Mouse (Mus musculus) C2C12 (cell line): ENCODE data around the gene Atp5k. TPM values are rescaled to one million over a fixed set of nuclear protein-coding genes. Genes with fewer than 3 reads are reported as not detected.
A peak's percentile ranks its signal among the peaks of the same experiment; 100 is the strongest.

Experiments used
- H3K27me3 ChIP-seq: one replicate; pipeline ENCODE4 v1.6.1; 2011; ENCODE audit not compliant: control insufficient read depth, insufficient read depth, insufficient read length
- H3K36me3 ChIP-seq: one replicate; pipeline ENCODE4 v1.6.1; 2011; ENCODE audit not compliant: control insufficient read depth, insufficient read depth
- H3K4me3 ChIP-seq: one replicate; pipeline ENCODE4 v1.5.1; 2011; ENCODE audit warnings: mild to moderate bottlenecking, control low read depth; ENCODE audit not compliant: poor library complexity, insufficient read depth, severe bottlenecking
- H3K79me2 ChIP-seq: one replicate; pipeline ENCODE4 v1.6.1; 2011; ENCODE audit not compliant: control insufficient read depth, insufficient read depth
- H3K79me3 ChIP-seq: one replicate; pipeline ENCODE4 v1.6.1; 2011; ENCODE audit warnings: low read depth, control low read depth
- H3ac ChIP-seq: one replicate; pipeline ENCODE3; 2011; ENCODE audit warnings: low read depth; ENCODE audit not compliant: control insufficient read depth, insufficient read length
- CEBPB ChIP-seq: IDR thresholded peaks from one replicate; pipeline ENCODE4 v1.6.1; 2011; ENCODE audit warnings: low read depth, mild to moderate bottlenecking, control low read depth, moderate library complexity
- CTCF ChIP-seq: IDR thresholded peaks from one replicate; pipeline ENCODE4 v1.5.1; 2011; ENCODE audit not compliant: control insufficient read depth, insufficient read depth, insufficient read length
- FOSL1 ChIP-seq: IDR thresholded peaks from one replicate; pipeline ENCODE4 v1.8.0; 2011; ENCODE audit warnings: mild to moderate bottlenecking, low read length; ENCODE audit not compliant: poor library complexity, insufficient read depth, severe bottlenecking
- MAX ChIP-seq: IDR thresholded peaks from one replicate; pipeline ENCODE4 v1.6.1; 2011; ENCODE audit warnings: mild to moderate bottlenecking, control low read depth
- MYOD1 ChIP-seq: IDR thresholded peaks from one replicate; pipeline ENCODE4 v1.6.1; 2011; ENCODE audit warnings: low read depth; ENCODE audit not compliant: control insufficient read depth, insufficient read length
- MYOG ChIP-seq: IDR thresholded peaks from one replicate; pipeline ENCODE4 v1.6.1; 2011; ENCODE audit not compliant: control insufficient read depth, insufficient read length; ENCODE audit errors: extremely low read depth
- USF1 ChIP-seq: IDR thresholded peaks from one replicate; pipeline ENCODE4 v1.6.1; 2011; ENCODE audit warnings: low read depth, mild to moderate bottlenecking, control low read depth, moderate library complexity
- polyA plus RNA-seq: library from polyadenylated mRNA; unstranded; fragments of >200 nt; fragmentation: generic; extraction: Trizol; gene quantifications from one replicate; pipeline ENCODE4 v1.2.1, GENCODE M21; 2012; ENCODE audit warnings: missing spikeins

The Atp5k gene
- polyA plus RNA-seq, 1 experiment: 1,015 TPM

GRCm38 (mm10) chr5:108386449-108386848 lies 47.8 kb downstream of the Atp5k start:
- no peak overlapping the region for H3ac ChIP-seq
- H3K4me3 ChIP-seq: no peak overlapping the region
- no peaks in the 10 kb centered on the region for H3K27me3 ChIP-seq
- no peak for TF ChIP-seq USF1
- no peak for TF ChIP-seq FOSL1
- no peak for TF ChIP-seq CEBPB
- no peak for TF ChIP-seq MAX
- no peak for TF ChIP-seq CTCF
- no peak for TF ChIP-seq MYOG
- TF ChIP-seq MYOD1: no peak
- no peaks in the 10 kb centered on the region for H3K79me3 ChIP-seq
- H3K79me2 ChIP-seq: no peaks in the 10 kb centered on the region
- no peaks in the 10 kb centered on the region for H3K36me3 ChIP-seq

- no peaks in the 10 kb centered on the region for H3K79me3 ChIP-seq
- peak; percentile 69 for TF ChIP-seq MYOD1
- no peak for TF ChIP-seq MAX
- no peak for TF ChIP-seq USF1
- peak; percentile 74 for TF ChIP-seq FOSL1
- TF ChIP-seq CTCF: no peak
- TF ChIP-seq CEBPB: peak; percentile 14
- TF ChIP-seq MYOG: no peak
- H3K36me3 ChIP-seq: no peaks in the 10 kb centered on the region
- no peak overlapping the region for H3ac ChIP-seq
- no peaks in the 10 kb centered on the region for H3K27me3 ChIP-seq
- H3K79me2 ChIP-seq: no peaks in the 10 kb centered on the region
- H3K4me3 ChIP-seq: no peak overlapping the region
These were observed 48.6 kb downstream of the Atp5k start for GRCm38 (mm10) chr5:108385632-108386031.

Other genes with a start within 250 kb of the Atp5k start
- 13.0 TPM for gene Dr1, start 165.6 kb downstream of the Atp5k start, polyA plus RNA-seq
- gene Pigg, start 121.8 kb downstream of the Atp5k start, polyA plus RNA-seq: 1.8 TPM
- 1.1 TPM for gene Gm42517, start 66.5 kb downstream of the Atp5k start, polyA plus RNA-seq
- 0.01 TPM for gene Pde6b, start 46.1 kb downstream of the Atp5k start, polyA plus RNA-seq
- gene Mfsd7a, start 14.4 kb upstream of the Atp5k start, polyA plus RNA-seq: 0.25 TPM
- gene Pcgf3, start 26.8 kb upstream of the Atp5k start, polyA plus RNA-seq: 14.4 TPM
- not detected for gene Cplx1, start 115.6 kb upstream of the Atp5k start, polyA plus RNA-seq
- 44.0 TPM for gene Gak, start 195.3 kb upstream of the Atp5k start, polyA plus RNA-seq
- gene Tmem175, start 195.3 kb upstream of the Atp5k start, polyA plus RNA-seq: 9.1 TPM
- gene Idua, start 225.9 kb upstream of the Atp5k start, polyA plus RNA-seq: 1.1 TPM
- 4.7 TPM for gene Dgkq, start 235.2 kb upstream of the Atp5k start, polyA plus RNA-seq
- gene Slc26a1, start 241.1 kb upstream of the Atp5k start, polyA plus RNA-seq: 0.11 TPM